Mouse (Mus musculus) common myeloid progenitor, adult 5-6 weeks (primary cell): ENCODE data around the gene Fbxw2. TPM values are rescaled to one million over a fixed set of nuclear protein-coding genes. Genes with fewer than 3 reads are reported as not detected.
A peak's percentile ranks its signal among the peaks of the same experiment; 100 is the strongest.
"Not testable (repeated sequence)": the region's sequence is repeated elsewhere in the genome, so short reads cannot be mapped to it uniquely, and the experiment has no call there.

Experiments used
- ATAC-seq: replicated peaks from 2 replicates; pipeline ENCODE4 v1.8.0; 2016; ENCODE audit warnings: low read depth, mild to moderate bottlenecking, moderate TSS enrichment, inconsistent platforms; ENCODE audit not compliant: poor library complexity, severe bottlenecking
- total RNA-seq: library from RNA; stranded (forward); fragments of 200-1000, 187-1606 nt; gene quantifications from 2 replicates; pipeline ENCODE4 v1.2.3, GENCODE M21; 2017

Gene Fbxw2
- total RNA-seq, 1 experiment from 2014 or later, result 59.0 TPM

- no peak for ATAC-seq
Measured at GRCm38 (mm10) chr2:34777237-34777868, 48.8 kb downstream of the Fbxw2 start.

GRCm38 (mm10) chr2:34774493-34774892 is 51.6 kb downstream of the Fbxw2 start:
- ATAC-seq, result no peak

GRCm38 (mm10) chr2:34773673-34774072 is 52.4 kb downstream of the Fbxw2 start:
- no peak for ATAC-seq

GRCm38 (mm10) chr2:34772252-34773235 is 53.6 kb downstream of the Fbxw2 start:
- no peak for ATAC-seq

GRCm38 (mm10) chr2:34771368-34772226 is 54.5 kb downstream of the Fbxw2 start, which contains the start of gene Hspa5:
Hspa5 (plus strand) TSS chr2:34771970.
- ATAC-seq, result peak; percentile 90

GRCm38 (mm10) chr2:34770951-34771350 is 55.2 kb downstream of the Fbxw2 start:
- no peak for ATAC-seq

GRCm38 (mm10) chr2:34770049-34770448 is 56.1 kb downstream of the Fbxw2 start:
- ATAC-seq, result no peak

- no peak for ATAC-seq
Measured at GRCm38 (mm10) chr2:34764801-34765200, 61.3 kb downstream of the Fbxw2 start.

GRCm38 (mm10) chr2:34762872-34763271 is 63.2 kb downstream of the Fbxw2 start:
- ATAC-seq, result no peak

- no peak for ATAC-seq
Measured at GRCm38 (mm10) chr2:34762174-34762573, 63.9 kb downstream of the Fbxw2 start.

GRCm38 (mm10) chr2:34761272-34761671 is 64.8 kb downstream of the Fbxw2 start:
- ATAC-seq, result not testable (repeated sequence)

- ATAC-seq, result no peak
Measured at GRCm38 (mm10) chr2:34757341-34757740, 68.8 kb downstream of the Fbxw2 start.

- ATAC-seq, result peak; percentile 48; the same call in 1 of the 2 replicates
Measured at GRCm38 (mm10) chr2:34754551-34755358, 71.4 kb downstream of the Fbxw2 start, which contains the start of gene Gapvd1. Gapvd1 (minus strand) TSS chr2:34755232.

Other genes starting within 250 kb of the Fbxw2 start
- gene Gapvd1, start 71.1 kb downstream of the Fbxw2 start, total RNA-seq, result 89.8 and 97.4 TPM in 2 replicates
- gene Hspa5, start 54.3 kb downstream of the Fbxw2 start, total RNA-seq, result 891 and 930 TPM in 2 replicates
- 28.5 and 44.6 TPM in 2 replicates for gene Rabepk, start 26.4 kb downstream of the Fbxw2 start, total RNA-seq
- gene Gm34653, start 6.7 kb upstream of the Fbxw2 start, total RNA-seq, result not detected in 2 replicates
- gene Cutal, start 48.1 kb upstream of the Fbxw2 start, total RNA-seq, result not detected in 2 replicates
- gene Psmd5, start 48.7 kb upstream of the Fbxw2 start, total RNA-seq, result 32.7 and 36.0 TPM in 2 replicates
- gene Phf19, start 87.7 kb upstream of the Fbxw2 start, total RNA-seq, result 5.8 and 9.6 TPM in 2 replicates
- 0.69 and 1.3 TPM in 2 replicates for gene Traf1, start 135.5 kb upstream of the Fbxw2 start, total RNA-seq
- not detected in 2 replicates for gene Hc, start 235.1 kb upstream of the Fbxw2 start, total RNA-seq